Mouse (Mus musculus) gonadal fat pad, adult 2 months (tissue): ENCODE data around the gene Spats2. TPM values are rescaled to one million over a fixed set of nuclear protein-coding genes. Genes with fewer than 3 reads are reported as not detected.
"Not testable (repeated sequence)": the region's sequence is repeated elsewhere in the genome, so short reads cannot be mapped to it uniquely, and the experiment has no call there.

Source experiments
- DNase-seq: peaks from one replicate; pipeline ENCODE4 v3.0.0-alpha.2; 2012; ENCODE audit warnings: low read depth
- polyA plus RNA-seq: library from polyadenylated mRNA; depleted of rRNA; stranded (reverse); fragments of >200 nt; gene quantifications from 2 replicates; pipeline ENCODE4 v1.2.3, GENCODE M21; 2012

Spats2 gene
- polyA plus RNA-seq, 1 experiment: 15.2 TPM

- DNase-seq: no peak
These were observed 98.6 kb downstream of the Spats2 start, which contains the start of gene Kcnh3 for GRCm38 (mm10) chr15:99224208-99224911. TSS of gene Kcnh3 (plus strand) at chr15:99224861.

- DNase-seq: no peak
These were observed 99.5 kb downstream of the Spats2 start for GRCm38 (mm10) chr15:99225081-99225810.

GRCm38 (mm10) chr15:99226090-99226489 lies 100.4 kb downstream of the Spats2 start:
- no peak for DNase-seq

- DNase-seq: no peak
These were observed 106.3 kb downstream of the Spats2 start for GRCm38 (mm10) chr15:99231998-99232397.

GRCm38 (mm10) chr15:99233719-99234118 lies 108.0 kb downstream of the Spats2 start:
- no peak for DNase-seq

GRCm38 (mm10) chr15:99234326-99235010 lies 108.8 kb downstream of the Spats2 start:
- no peak for DNase-seq

- DNase-seq: no peak
These were observed 112.3 kb downstream of the Spats2 start for GRCm38 (mm10) chr15:99238006-99238405.

GRCm38 (mm10) chr15:99240129-99240528 lies 114.4 kb downstream of the Spats2 start:
- DNase-seq: no peak

- DNase-seq: no peak
These were observed 115.5 kb downstream of the Spats2 start for GRCm38 (mm10) chr15:99241249-99241648.

GRCm38 (mm10) chr15:99242045-99242444 lies 116.3 kb downstream of the Spats2 start:
- DNase-seq: no peak

- not testable (repeated sequence) for DNase-seq
These were observed 121.0 kb downstream of the Spats2 start for GRCm38 (mm10) chr15:99246736-99247135.

- DNase-seq: no peak
These were observed 123.3 kb downstream of the Spats2 start for GRCm38 (mm10) chr15:99248972-99249371.

GRCm38 (mm10) chr15:99249938-99250337 lies 124.2 kb downstream of the Spats2 start:
- no peak for DNase-seq

GRCm38 (mm10) chr15:99251111-99251510 lies 125.4 kb downstream of the Spats2 start:
- not testable (repeated sequence) for DNase-seq

GRCm38 (mm10) chr15:99251626-99252380 lies 126.1 kb downstream of the Spats2 start, which contains the start of gene Mcrs1:
TSS of gene Mcrs1 (minus strand) at chr15:99251961.
- peak; percentile 81 for DNase-seq

- no peak for DNase-seq
These were observed 126.9 kb downstream of the Spats2 start for GRCm38 (mm10) chr15:99252381-99253174.

- not testable (repeated sequence) for DNase-seq
These were observed 127.4 kb downstream of the Spats2 start for GRCm38 (mm10) chr15:99253175-99253479.

GRCm38 (mm10) chr15:99253772-99254171 lies 128.1 kb downstream of the Spats2 start:
- no peak for DNase-seq

GRCm38 (mm10) chr15:99254477-99255005 lies 128.8 kb downstream of the Spats2 start:
- no peak for DNase-seq

- DNase-seq: no peak
These were observed 129.6 kb downstream of the Spats2 start for GRCm38 (mm10) chr15:99255241-99255749.
